ENCODE assay signal across 15 mouse cellular contexts in the genomic region with DNA sequence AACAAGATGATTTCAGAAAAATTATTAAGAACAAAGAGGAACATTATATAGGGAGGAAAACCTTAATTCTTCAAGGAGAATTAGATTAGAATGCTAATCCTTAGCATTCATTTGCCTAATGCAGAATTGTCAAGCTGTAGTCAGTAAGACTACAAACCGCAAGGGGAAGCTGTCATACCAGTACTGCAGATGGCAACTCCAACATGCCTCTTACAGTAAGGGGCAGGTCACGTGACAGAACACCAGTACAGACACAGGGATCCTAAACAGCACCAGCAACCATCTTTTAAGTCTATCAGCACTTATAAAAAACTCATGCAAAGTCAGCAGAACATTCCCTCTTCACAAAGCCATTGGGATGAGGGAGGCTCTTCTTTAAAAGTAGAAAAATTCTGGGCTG. TPM values are rescaled to one million over a fixed set of nuclear protein-coding genes. Genes with fewer than 3 reads are reported as not detected.
DNase-seq lines count a peak whose midpoint lies in the region; ATAC-seq and TF ChIP-seq lines count a peak whose summit lies in the region.
"Had no signal": no experiment of that assay in that cellular context is flagged by ENCODE, and none has a peak within 500 bp of the region (broad histone marks: within the 10 kb centered on the region; RNA-seq: fewer than 3 reads in every experiment).

No protein-coding gene starts in this region.

- peaks cover 21% of the 10 kb centered on the region for H3K4me1 ChIP-seq in thymus, adult 2 months (replicated peaks; ENCODE audit: control insufficient read depth, insufficient read depth, low read length)

- 20% methylated on average over 2 of the region's 2 CpGs for WGBS in thymus, adult 2 months

- intact Hi-C loops in left cerebral cortex, postnatal 25 days (cut with DNase I) = loop anchor here (2.0 kb wide), 1 partner anchor 37 kb away; no protein-coding TSS in a partner anchor

- ATAC-seq in granulocyte monocyte progenitor cell, adult 5-6 weeks (replicated peaks; ENCODE audit: poor library complexity, severe bottlenecking) = peak; percentile 57
- ATAC-seq: liver, embryonic 12.5 days; lung, postnatal 0 days had no signal

- no peaks in the 10 kb centered on the region for H3K27me3 ChIP-seq in thymus, adult 2 months (ENCODE audit: control insufficient read depth, insufficient read depth, low read length)
- H3K27me3 ChIP-seq: embryonic facial prominence, embryonic 12.5 days; liver, embryonic 12.5 days; midbrain, embryonic 12.5 days had no signal

- H3K36me3 ChIP-seq in thymus, adult 2 months (ENCODE audit: control insufficient read depth, insufficient read depth, low read length) = no peaks in the 10 kb centered on the region
- H3K36me3 ChIP-seq: embryonic facial prominence, embryonic 12.5 days; liver, embryonic 12.5 days had no signal

- DNase-seq in A20 (ENCODE audit: low read depth, low spot score) = peak; percentile 77
- peak; percentile 65 for DNase-seq in CD4-positive helper T cell, adult 2 months (ENCODE audit: low read depth, low spot score)
- DNase-seq in thymus, adult 2 months = peak; percentile 62
- no peak for DNase-seq in urinary bladder, postnatal 36 days (ENCODE audit: low spot score in 2 of 2)
- no peak for DNase-seq in cerebellum, postnatal 10 days
- no peak for DNase-seq in left cerebral cortex, postnatal 25 days (ENCODE audit: low spot score in 2 of 2)
- DNase-seq: adrenal gland, postnatal 25 days; cerebellum, postnatal 14 days; right cerebral cortex, postnatal 14 days had no signal

- H3K4me3 ChIP-seq in thymus, adult 2 months (ENCODE audit: control insufficient read depth, insufficient read depth, low read length) = no peak overlapping the region
- H3K4me3 ChIP-seq: embryonic facial prominence, embryonic 12.5 days; forebrain, embryonic 10.5 days; liver, embryonic 12.5 days; midbrain, embryonic 12.5 days had no signal

- H3K27ac ChIP-seq in thymus, adult 2 months (ENCODE audit: control insufficient read depth, insufficient read depth, low read length) = no peak overlapping the region
- H3K27ac ChIP-seq: embryonic facial prominence, embryonic 12.5 days; forebrain, embryonic 10.5 days; liver, embryonic 12.5 days; midbrain, embryonic 12.5 days had no signal

- no peak for TF ChIP-seq POLR2A in thymus, adult 2 months (IDR thresholded peaks at IDR 0.05; ENCODE audit: control insufficient read depth, extremely low read depth, insufficient read depth, low read length, poor library complexity)

- TF ChIP-seq CTCF in thymus, adult 2 months (IDR thresholded peaks at IDR 0.05; ENCODE audit: borderline replicate concordance, control insufficient read depth, extremely low read depth, insufficient read depth, low read length, poor library complexity) = no peak

RNA-seq across cellular contexts. Expression of a gene that starts 1.5 kb away (rescaled TPM):
- 14.3 and 18.2 TPM in 2 replicates for total RNA-seq in granulocyte monocyte progenitor cell, adult 5-6 weeks (2014; fragmentation: Nextera tagmentation)
- total RNA-seq in granulocyte monocyte progenitor cell, adult 5-6 weeks (2017) = 25.5 and 25.7 TPM in 2 replicates
- 5.1 and 6.0 TPM in 2 replicates for polyA plus RNA-seq in thymus, adult 2 months (2012; rRNA removed)
- 10 to 100 TPM in 1 of 2 experiments, 1 to 10 TPM in 1; 8.3 to 13.9 TPM for total RNA-seq in left cerebral cortex, postnatal 25 days (2021)

RNA-seq across cellular contexts. Expression of a gene that starts 38.6 kb away (rescaled TPM):
- total RNA-seq in granulocyte monocyte progenitor cell, adult 5-6 weeks (2014; fragmentation: Nextera tagmentation) = 73.0 and 82.4 TPM in 2 replicates
- total RNA-seq in granulocyte monocyte progenitor cell, adult 5-6 weeks (2017) = 20.4 and 28.6 TPM in 2 replicates
- polyA plus RNA-seq in thymus, adult 2 months (2012; rRNA removed) = 21.2 and 22.3 TPM in 2 replicates
- 10 to 100 TPM; 27.7 to 30.3 TPM for total RNA-seq in left cerebral cortex, postnatal 25 days (2021)

RNA-seq across cellular contexts. Expression of a gene that starts 55.7 kb away (rescaled TPM):
- 22.2 and 32.6 TPM in 2 replicates for total RNA-seq in granulocyte monocyte progenitor cell, adult 5-6 weeks (2014; fragmentation: Nextera tagmentation)
- total RNA-seq in granulocyte monocyte progenitor cell, adult 5-6 weeks (2017) = 54.5 and 87.7 TPM in 2 replicates
- 7.4 and 8.1 TPM in 2 replicates for polyA plus RNA-seq in thymus, adult 2 months (2012; rRNA removed)
- total RNA-seq in left cerebral cortex, postnatal 25 days (2021) = 1 to 10 TPM in 1 of 2 experiments, under 1 TPM in 1; 0.82 to 1.1 TPM

Comparison
In these comparisons a context has a peak if more than half of its experiments do, and no peak if none do; other contexts are left out.
1. DNase-seq: peak in A20 (single experiment), CD4-positive helper T cell, adult 2 months (single experiment) and thymus, adult 2 months (single experiment); none in urinary bladder, postnatal 36 days (0 of 2), cerebellum, postnatal 10 days (0 of 2) and left cerebral cortex, postnatal 25 days (0 of 2).
2. RNA of a gene that starts 55.7 kb away (total RNA-seq): 22.2 to 87.7 TPM in granulocyte monocyte progenitor cell, adult 5-6 weeks; 0.82 to 1.1 TPM in left cerebral cortex, postnatal 25 days; every median in the first group is over 10 times any median in the second.